Mouse (Mus musculus) neural tube, embryonic 13.5 days (tissue): ENCODE results near the gene Bco2. TPM values are rescaled to one million over a fixed set of nuclear protein-coding genes. Genes with fewer than 3 reads are reported as not detected.

Experiments
- polyA plus RNA-seq: library from polyadenylated mRNA; unstranded; fragments of >200 nt; fragmentation: Nextera tagmentation; extraction: Ambion mirVana; gene quantifications from 2 replicates; pipeline ENCODE4 v1.2.1, GENCODE M21; 2015

Bco2 gene
- polyA plus RNA-seq, 1 experiment from 2014 or later = 0.35 TPM

Other genes starting within 250 kb of the Bco2 start
- 167 and 207 TPM in 2 replicates for gene Rpl10-ps3, start 210.2 kb downstream of the Bco2 start, polyA plus RNA-seq
- 0.54 and 0.81 TPM in 2 replicates for gene Plet1, start 60.7 kb downstream of the Bco2 start, polyA plus RNA-seq
- gene Pts, start 26.5 kb downstream of the Bco2 start, polyA plus RNA-seq = 104 and 128 TPM in 2 replicates
- gene Il18, start 354 bp downstream of the Bco2 start, polyA plus RNA-seq = 15.7 and 17.1 TPM in 2 replicates
- gene Tex12, start 6.1 kb upstream of the Bco2 start, polyA plus RNA-seq = not detected in 2 replicates
- 229 and 243 TPM in 2 replicates for gene Sdhd, start 48.6 kb upstream of the Bco2 start, polyA plus RNA-seq
- 366 and 422 TPM in 2 replicates for gene Timm8b, start 48.7 kb upstream of the Bco2 start, polyA plus RNA-seq
- gene Pih1d2, start 62.1 kb upstream of the Bco2 start, polyA plus RNA-seq = 5.2 and 5.8 TPM in 2 replicates
- gene Nkapd1, start 62.3 kb upstream of the Bco2 start, polyA plus RNA-seq = 24.6 and 25.7 TPM in 2 replicates
- 48.9 and 50.8 TPM in 2 replicates for gene Dlat, start 104.6 kb upstream of the Bco2 start, polyA plus RNA-seq
- 31.8 TPM in 2 replicates for gene Dixdc1, start 184.3 kb upstream of the Bco2 start, polyA plus RNA-seq
- 1.7 and 2.3 TPM in 2 replicates for gene 2310030G06Rik, start 191.4 kb upstream of the Bco2 start, polyA plus RNA-seq
- 15.3 and 19.5 TPM in 2 replicates for gene Cryab, start 196.1 kb upstream of the Bco2 start, polyA plus RNA-seq
- gene Hspb2, start 197.2 kb upstream of the Bco2 start, polyA plus RNA-seq = 2.4 and 4.5 TPM in 2 replicates
- 8.9 and 12.9 TPM in 2 replicates for gene Fdxacb1, start 213.1 kb upstream of the Bco2 start, polyA plus RNA-seq
- gene Alg9, start 219.8 kb upstream of the Bco2 start, polyA plus RNA-seq = 49.2 and 54.9 TPM in 2 replicates
- gene 1110032A03Rik, start 220.3 kb upstream of the Bco2 start, polyA plus RNA-seq = 56.7 and 61.4 TPM in 2 replicates